Mouse (Mus musculus) brown adipose tissue, adult 24 weeks (tissue): ENCODE data around the gene Cfap58. TPM values are rescaled to one million over a fixed set of nuclear protein-coding genes. Genes with fewer than 3 reads are reported as not detected.

Experiments
- H3K27ac ChIP-seq: fragments of 200-500 bp; replicated peaks from 2 replicates; pipeline ENCODE4 v1.5.1; 2012; ENCODE audit warnings: low read depth, mild to moderate bottlenecking, low read length
- H3K4me1 ChIP-seq: fragments of 200-500 bp; 2 replicates; pipeline ENCODE4 v1.6.1; 2012; ENCODE audit warnings: low read length, mixed read lengths; ENCODE audit not compliant: control insufficient read depth, insufficient read depth, insufficient read length
- H3K4me3 ChIP-seq: fragments of 200-500 bp; 2 replicates; pipeline ENCODE4 v1.5.1; 2012; ENCODE audit warnings: low read depth, mild to moderate bottlenecking, low read length, moderate library complexity; ENCODE audit not compliant: insufficient read depth
- polyA plus RNA-seq: library from polyadenylated mRNA; stranded (reverse); fragments of >200 nt; gene quantifications from 2 replicates; pipeline ENCODE4 v1.2.4, GENCODE M21; 2012; ENCODE audit not compliant: missing spikeins, insufficient read depth, insufficient read length

The Cfap58 gene
- polyA plus RNA-seq, 1 experiment = not detected

- H3K4me1 ChIP-seq = no peaks in the 10 kb centered on the region
- no peak overlapping the region for H3K4me3 ChIP-seq
- H3K27ac ChIP-seq = no peak overlapping the region
Observed at GRCm38 (mm10) chr19:47931982-47932638, 5.4 kb upstream of the Cfap58 start.

GRCm38 (mm10) chr19:47934146-47934545 lies 3.3 kb upstream of the Cfap58 start:
- no peaks in the 10 kb centered on the region for H3K4me1 ChIP-seq
- no peak overlapping the region for H3K27ac ChIP-seq
- H3K4me3 ChIP-seq = no peak overlapping the region

- Histone ChIP-seq H3K27ac (no peak overlapping the region), H3K4me1 (no peaks in the 10 kb centered on the region), H3K4me3 (no peak overlapping the region)
Observed at GRCm38 (mm10) chr19:47934636-47935238, 2.7 kb upstream of the Cfap58 start.

- Histone ChIP-seq H3K4me3 (no peak overlapping the region), H3K4me1 (no peaks in the 10 kb centered on the region), H3K27ac (no peak overlapping the region)
Observed at GRCm38 (mm10) chr19:47935530-47935929, 1.9 kb upstream of the Cfap58 start.

- no peak overlapping the region for H3K4me3 ChIP-seq
- no peaks in the 10 kb centered on the region for H3K4me1 ChIP-seq
- no peak overlapping the region for H3K27ac ChIP-seq
Observed at GRCm38 (mm10) chr19:47936490-47936889, 985 bp upstream of the Cfap58 start.

- Histone ChIP-seq H3K27ac (no peak overlapping the region), H3K4me3 (no peak overlapping the region), H3K4me1 (no peaks in the 10 kb centered on the region)
Observed at GRCm38 (mm10) chr19:47936938-47937337, 537 bp upstream of the Cfap58 start.

- no peaks in the 10 kb centered on the region for H3K4me1 ChIP-seq
- H3K4me3 ChIP-seq = no peak overlapping the region
- H3K27ac ChIP-seq = no peak overlapping the region
Observed at GRCm38 (mm10) chr19:47939361-47939760, 1.9 kb downstream of the Cfap58 start.

GRCm38 (mm10) chr19:47946821-47947465 lies 9.5 kb downstream of the Cfap58 start:
- Histone ChIP-seq H3K4me3 (no peak overlapping the region), H3K4me1 (no peaks in the 10 kb centered on the region), H3K27ac (no peak overlapping the region)

- H3K4me3 ChIP-seq = no peak overlapping the region
- no peaks in the 10 kb centered on the region for H3K4me1 ChIP-seq
- no peak overlapping the region for H3K27ac ChIP-seq
Observed at GRCm38 (mm10) chr19:47950946-47951345, 13.5 kb downstream of the Cfap58 start.

GRCm38 (mm10) chr19:47953169-47953568 lies 15.7 kb downstream of the Cfap58 start:
- no peaks in the 10 kb centered on the region for H3K4me1 ChIP-seq
- no peak overlapping the region for H3K4me3 ChIP-seq
- H3K27ac ChIP-seq = no peak overlapping the region

- Histone ChIP-seq H3K27ac (no peak overlapping the region), H3K4me3 (no peak overlapping the region), H3K4me1 (no peaks in the 10 kb centered on the region)
Observed at GRCm38 (mm10) chr19:47958181-47958580, 20.7 kb downstream of the Cfap58 start.

- Histone ChIP-seq H3K27ac (no peak overlapping the region), H3K4me3 (no peak overlapping the region), H3K4me1 (no peaks in the 10 kb centered on the region)
Observed at GRCm38 (mm10) chr19:47968993-47969659, 31.7 kb downstream of the Cfap58 start.

GRCm38 (mm10) chr19:47971066-47971465 lies 33.6 kb downstream of the Cfap58 start:
- Histone ChIP-seq H3K27ac (no peak overlapping the region), H3K4me3 (no peak overlapping the region), H3K4me1 (no peaks in the 10 kb centered on the region)

- Histone ChIP-seq H3K4me1 (no peaks in the 10 kb centered on the region), H3K27ac (no peak overlapping the region), H3K4me3 (no peak overlapping the region)
Observed at GRCm38 (mm10) chr19:47978109-47978701, 40.7 kb downstream of the Cfap58 start.

GRCm38 (mm10) chr19:47979446-47979845 lies 42.0 kb downstream of the Cfap58 start:
- no peak overlapping the region for H3K27ac ChIP-seq
- no peak overlapping the region for H3K4me3 ChIP-seq
- H3K4me1 ChIP-seq = no peaks in the 10 kb centered on the region
